Mouse (Mus musculus): Measurements from ENCODE around the gene Gm8108.
"Not testable (repeated sequence)": the region's sequence is repeated elsewhere in the genome, so short reads cannot be mapped to it uniquely, and the experiment has no call there.

Gm8108 gene

GRCm38 (mm10) chr14:4110426-4110825, at the start of gene Gm8108:
TSS of gene Gm8108 (plus strand) at chr14:4110526.
- peak; percentile 0 to 3 for DNase-seq (ENCODE audit: low spot score in 2 of 2)

- not testable (repeated sequence) for DNase-seq (ENCODE audit: low spot score in 2 of 2)
Measured at GRCm38 (mm10) chr14:4083820-4084219, 26.5 kb upstream of the Gm8108 start, which contains the start of gene Gm3115. TSS of gene Gm3115 (plus strand) at chr14:4084120.

- not testable (repeated sequence) for DNase-seq (ENCODE audit: low spot score in 2 of 2)
Measured at GRCm38 (mm10) chr14:4141646-4142045, 31.3 kb downstream of the Gm8108 start.

GRCm38 (mm10) chr14:4164730-4165129, 54.4 kb downstream of the Gm8108 start, which contains the start of gene Gm3127:
TSS of gene Gm3127 (plus strand) at chr14:4165030.
- DNase-seq (ENCODE audit: low spot score in 2 of 2) = not testable (repeated sequence)

- DNase-seq (ENCODE audit: low spot score in 2 of 2) = peak in 1 of 2 experiments; percentile 1
Measured at GRCm38 (mm10) chr14:4182030-4182429, 71.7 kb downstream of the Gm8108 start.

Measured in cerebellum, postnatal 4 days (tissue).